Comparison of ENCODE assay signal across 8 mouse cellular contexts in the genomic region with DNA sequence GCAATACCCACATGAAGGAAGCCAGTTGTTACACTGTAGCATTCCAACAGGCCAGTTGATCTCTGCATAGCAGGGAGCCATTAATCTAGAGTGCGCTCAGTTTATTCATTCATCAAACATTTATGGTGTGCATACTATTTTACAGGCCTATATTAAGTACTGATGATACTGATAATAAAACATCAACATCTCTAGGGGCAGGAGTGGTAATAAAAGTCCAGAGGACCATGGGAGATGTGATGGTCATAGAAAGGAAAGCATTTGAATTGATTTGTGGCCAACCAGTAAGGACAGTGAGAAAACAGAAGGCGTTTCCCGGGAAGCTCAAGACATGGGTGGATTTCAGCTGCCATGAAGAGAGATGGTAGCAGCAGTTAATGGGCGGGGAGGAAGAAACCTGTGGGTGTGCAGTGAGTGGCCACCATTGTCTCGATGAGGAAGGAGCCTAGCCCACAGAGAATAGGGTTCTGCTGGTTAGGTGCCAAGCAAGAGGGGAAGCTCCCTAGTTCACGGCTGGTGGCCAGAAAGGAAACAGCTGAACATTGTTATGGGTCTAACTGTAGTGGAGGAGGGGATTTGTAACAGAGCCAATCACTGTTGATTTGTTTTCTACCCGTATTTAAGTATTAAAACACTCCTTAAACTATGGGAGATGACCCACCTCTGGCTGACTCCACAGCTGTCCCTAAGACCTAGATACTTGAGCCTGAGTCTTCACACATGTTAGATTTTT.
A peak's percentile ranks its signal among the peaks of the same experiment; 100 is the strongest.
DNase-seq lines count a peak whose midpoint lies in the region; ATAC-seq lines count a peak whose summit lies in the region.

No protein-coding gene starts in this region.

- H3K36me3 ChIP-seq in kidney, embryonic 14.5 days (ENCODE audit: control insufficient read depth, insufficient read depth, low read length) = no peaks in the 10 kb centered on the region
- H3K36me3 ChIP-seq in hindbrain, embryonic 16.5 days (ENCODE audit: control insufficient read depth, insufficient read depth, low read length) = no peaks in the 10 kb centered on the region

- H3K27ac ChIP-seq in kidney, embryonic 14.5 days (ENCODE audit: low read depth, low read length) = peak overlapping the region; percentile 73
- no peak overlapping the region for H3K27ac ChIP-seq in hindbrain, embryonic 16.5 days (ENCODE audit: low read depth, low read length)

- intact Hi-C loops in left cerebral cortex, postnatal 14 days (cut with DNase I) = no loop called here

- H3K4me2 ChIP-seq in kidney, embryonic 14.5 days (replicated peaks; ENCODE audit: low read depth, low read length) = no peak overlapping the region; the same call in 1 of the 2 replicates
- no peak overlapping the region for H3K4me2 ChIP-seq in hindbrain, embryonic 16.5 days (ENCODE audit: low read length)

- no peak overlapping the region for H3K9ac ChIP-seq in kidney, embryonic 14.5 days (ENCODE audit: low read depth, low read length)
- no peak overlapping the region for H3K9ac ChIP-seq in hindbrain, embryonic 16.5 days (ENCODE audit: low read depth, low read length)

- 39% methylated on average over 7 of the region's 7 CpGs for WGBS in kidney, embryonic 14.5 days
- 58% methylated on average over 7 of the region's 7 CpGs for WGBS in hindbrain, embryonic 16.5 days

- H3K4me1 ChIP-seq in kidney, embryonic 14.5 days (ENCODE audit: control insufficient read depth, insufficient read depth, low read length) = peaks cover 33% of the 10 kb centered on the region
- H3K4me1 ChIP-seq in hindbrain, embryonic 16.5 days (ENCODE audit: control insufficient read depth, insufficient read depth, low read depth, low read length) = peaks cover 4% of the 10 kb centered on the region

- ATAC-seq in erythroid progenitor cell, adult 5-6 weeks (replicated peaks; ENCODE audit: low FRiP score, poor library complexity, severe bottlenecking) = peak; percentile 55
- peak; percentile 78 for ATAC-seq in kidney, embryonic 14.5 days (ENCODE audit: low FRiP score, low TSS enrichment)
- no peak; the same call in 1 of the 2 replicates for ATAC-seq in hindbrain, embryonic 16.5 days

- H3K27me3 ChIP-seq in kidney, embryonic 14.5 days (ENCODE audit: control insufficient read depth, insufficient read depth, low read length) = no peaks in the 10 kb centered on the region
- H3K27me3 ChIP-seq in hindbrain, embryonic 16.5 days (replicated peaks; ENCODE audit: control insufficient read depth, insufficient read depth, low read length) = no peaks in the 10 kb centered on the region

- peak; percentile 32 to 55 for DNase-seq in left cerebral cortex, postnatal 14 days (ENCODE audit: low spot score in 2 of 2)
- no peak for DNase-seq in left cerebral cortex, adult 18-20 months (ENCODE audit: low spot score in 2 of 2)
- peak; percentile 78 to 81 for DNase-seq in lung, postnatal 4 days
- DNase-seq in frontal cortex, adult 2 months (ENCODE audit: extremely low spot score in 1 of 2, low spot score in 1 of 2) = no peak
- no peak for DNase-seq in testis, postnatal 14 days (ENCODE audit: low spot score)

- H3K9me3 ChIP-seq in kidney, embryonic 14.5 days (ENCODE audit: control insufficient read depth, low read length) = no peaks in the 10 kb centered on the region
- H3K9me3 ChIP-seq in hindbrain, embryonic 16.5 days (ENCODE audit: control insufficient read depth, low read length) = no peaks in the 10 kb centered on the region

- H3K4me3 ChIP-seq in kidney, embryonic 14.5 days (ENCODE audit: low read length) = no peak overlapping the region
- no peak overlapping the region for H3K4me3 ChIP-seq in hindbrain, embryonic 16.5 days (ENCODE audit: low read length)

Comparison
In these comparisons a context has a peak if more than half of its experiments do, and no peak if none do; other contexts are left out.
1. DNase-seq: peak in left cerebral cortex, postnatal 14 days (2 of 2) and lung, postnatal 4 days (2 of 2); none in left cerebral cortex, adult 18-20 months (0 of 2), frontal cortex, adult 2 months (0 of 2) and testis, postnatal 14 days (single experiment).